Mouse (Mus musculus) intestine, embryonic 14.5 days (tissue): ENCODE measurements around the gene Serbp1. TPM values are rescaled to one million over a fixed set of nuclear protein-coding genes. Genes with fewer than 3 reads are reported as not detected.
A peak's percentile ranks its signal among the peaks of the same experiment; 100 is the strongest.

Experiments used
- ATAC-seq: fragments of 200-750 bp; cut with Nextera tagmentation; replicated peaks from 2 replicates; pipeline ENCODE4 v1.8.0; 2017; ENCODE audit warnings: low read depth, moderate number of reproducible peaks, moderate TSS enrichment, moderate library complexity; ENCODE audit not compliant: low FRiP score, low TSS enrichment
- DNase-seq: peaks from one replicate; pipeline ENCODE4 v3.0.0-alpha.2; 2018; ENCODE audit warnings: low spot score
- H3K27ac ChIP-seq: fragments of 300-500 bp; sonication (generic); 2 replicates; pipeline ENCODE4 v1.5.1; 2014; ENCODE audit warnings: low read depth, mild to moderate bottlenecking, control low read depth
- H3K27me3 ChIP-seq: fragments of 300-500 bp; sonication (generic); replicated peaks from 2 replicates; pipeline ENCODE4 v1.6.1; 2014; ENCODE audit warnings: low read length, control low read depth; ENCODE audit not compliant: control insufficient read depth, insufficient read depth
- H3K36me3 ChIP-seq: fragments of 300-500 bp; sonication (generic); 2 replicates; pipeline ENCODE4 v1.6.1; 2014; ENCODE audit warnings: low read length, control low read depth; ENCODE audit not compliant: control insufficient read depth, insufficient read depth
- H3K4me1 ChIP-seq: fragments of 300-500 bp; sonication (generic); replicated peaks from 2 replicates; pipeline ENCODE4 v1.6.1; 2014; ENCODE audit warnings: low read length, control low read depth, mixed read lengths; ENCODE audit not compliant: control insufficient read depth, insufficient read depth
- H3K4me2 ChIP-seq: fragments of 300-500 bp; sonication (generic); 2 replicates; pipeline ENCODE4 v1.6.1; 2014; ENCODE audit warnings: low read length
- H3K4me3 ChIP-seq: fragments of 300-500 bp; sonication (generic); 2 replicates; pipeline ENCODE4 v1.5.1; 2014; ENCODE audit warnings: low read depth, low read length, control low read depth, mixed read lengths
- H3K9ac ChIP-seq: fragments of 300-500 bp; sonication (generic); 2 replicates; pipeline ENCODE4 v1.6.1; 2014; ENCODE audit warnings: mild to moderate bottlenecking, low read length
- H3K9me3 ChIP-seq: fragments of 300-500 bp; sonication (generic); 2 replicates; pipeline ENCODE4 v1.6.1; 2016; ENCODE audit warnings: low read length, control low read depth; ENCODE audit not compliant: control insufficient read depth
- WGBS: fragments of 180-500 bp; shearing (Covaris S2); extraction: QIAGEN DNeasy Blood & Tissue Kit; methylation state at CpG from one replicate; pipeline ENCODE4 v1.1.7; 2014; 5-methylcytosine and 5-hydroxymethylcytosine counted together
- polyA plus RNA-seq: library from polyadenylated mRNA; unstranded; fragments of >200 nt; fragmentation: Nextera tagmentation; extraction: Ambion mirVana; gene quantifications from 2 replicates; pipeline ENCODE4 v1.2.1, GENCODE M21; 2014

Serbp1 gene
- polyA plus RNA-seq, 1 experiment from 2014 or later = 459 TPM

GRCm38 (mm10) chr6:67268983-67269382 lies 31.0 kb downstream of the Serbp1 start:
- Histone ChIP-seq H3K9ac (peak overlapping the region; percentile 100), H3K9me3 (no peaks in the 10 kb centered on the region), H3K4me1 (peaks cover 4% of the 10 kb centered on the region; the same call in 1 of the 2 replicates), H3K4me3 (peak overlapping the region; percentile 85), H3K36me3 (peaks cover 26% of the 10 kb centered on the region), H3K4me2 (peak overlapping the region; percentile 92), H3K27me3 (no peaks in the 10 kb centered on the region), H3K27ac (no peak overlapping the region)
- WGBS = 7% methylated on average over 1 of the region's 1 CpGs
- DNase-seq (no peak), ATAC-seq (no peak)

GRCm38 (mm10) chr6:67269459-67269858 lies 31.5 kb downstream of the Serbp1 start:
- DNase-seq = no peak
- Histone ChIP-seq H3K4me1 (peaks cover 4% of the 10 kb centered on the region; the same call in 1 of the 2 replicates), H3K27ac (no peak overlapping the region), H3K27me3 (no peaks in the 10 kb centered on the region), H3K9me3 (no peaks in the 10 kb centered on the region), H3K9ac (0 out of 2 replicates have a peak overlapping the region, but pooled peaks have one; percentile 10), H3K36me3 (peaks cover 31% of the 10 kb centered on the region), H3K4me3 (peak overlapping the region; percentile 85), H3K4me2 (peak overlapping the region; percentile 92)
- no peak for ATAC-seq
- WGBS = 36% methylated on average over 2 of the region's 2 CpGs

GRCm38 (mm10) chr6:67277944-67278343 lies 40.0 kb downstream of the Serbp1 start:
- no peak for ATAC-seq
- no peak overlapping the region for H3K9ac ChIP-seq
- H3K27ac ChIP-seq = no peak overlapping the region
- 85% methylated on average over 5 of the region's 5 CpGs for WGBS
- H3K4me2 ChIP-seq = no peak overlapping the region
- H3K27me3 ChIP-seq = no peaks in the 10 kb centered on the region
- no peak overlapping the region for H3K4me3 ChIP-seq
- H3K36me3 ChIP-seq = peaks cover 79% of the 10 kb centered on the region
- no peaks in the 10 kb centered on the region for H3K9me3 ChIP-seq
- DNase-seq = no peak
- H3K4me1 ChIP-seq = no peaks in the 10 kb centered on the region

- Histone ChIP-seq H3K9me3 (no peaks in the 10 kb centered on the region), H3K9ac (no peak overlapping the region), H3K4me2 (no peak overlapping the region), H3K4me1 (no peaks in the 10 kb centered on the region), H3K36me3 (peaks cover 79% of the 10 kb centered on the region), H3K27me3 (no peaks in the 10 kb centered on the region), H3K4me3 (no peak overlapping the region), H3K27ac (no peak overlapping the region)
- WGBS = 87% methylated on average over 9 of the region's 9 CpGs
- ATAC-seq = no peak
- no peak for DNase-seq
Measured at GRCm38 (mm10) chr6:67281614-67282197, 43.7 kb downstream of the Serbp1 start.

GRCm38 (mm10) chr6:67282897-67283296 lies 44.9 kb downstream of the Serbp1 start:
- no peak overlapping the region for H3K4me2 ChIP-seq
- H3K27me3 ChIP-seq = no peaks in the 10 kb centered on the region
- WGBS = 91% methylated on average over 1 of the region's 1 CpGs
- H3K9me3 ChIP-seq = no peaks in the 10 kb centered on the region
- no peaks in the 10 kb centered on the region for H3K4me1 ChIP-seq
- DNase-seq (no peak), ATAC-seq (no peak)
- H3K9ac ChIP-seq = no peak overlapping the region
- H3K27ac ChIP-seq = no peak overlapping the region
- H3K4me3 ChIP-seq = no peak overlapping the region
- H3K36me3 ChIP-seq = peaks cover 71% of the 10 kb centered on the region

GRCm38 (mm10) chr6:67292042-67292623 lies 54.2 kb downstream of the Serbp1 start:
- Histone ChIP-seq H3K9me3 (no peaks in the 10 kb centered on the region), H3K9ac (no peak overlapping the region), H3K27me3 (no peaks in the 10 kb centered on the region), H3K4me3 (no peak overlapping the region), H3K27ac (no peak overlapping the region), H3K4me2 (no peak overlapping the region), H3K36me3 (peaks cover 27% of the 10 kb centered on the region), H3K4me1 (no peaks in the 10 kb centered on the region)
- 84% methylated on average over 5 of the region's 5 CpGs for WGBS
- DNase-seq (no peak), ATAC-seq (0 out of 2 replicates have a peak, but pooled peaks have one; percentile 16)

- Histone ChIP-seq H3K4me1 (no peaks in the 10 kb centered on the region), H3K27ac (no peak overlapping the region), H3K36me3 (0 out of 2 replicates have a peak, but pooled peaks cover 4% of the 10 kb centered on the region), H3K4me3 (no peak overlapping the region), H3K9ac (no peak overlapping the region), H3K9me3 (no peaks in the 10 kb centered on the region), H3K27me3 (no peaks in the 10 kb centered on the region), H3K4me2 (no peak overlapping the region)
- DNase-seq = no peak
- 54% methylated on average over 5 of the region's 5 CpGs for WGBS
- ATAC-seq = no peak
Measured at GRCm38 (mm10) chr6:67296126-67296525, 58.1 kb downstream of the Serbp1 start.

GRCm38 (mm10) chr6:67298742-67299141 lies 60.8 kb downstream of the Serbp1 start:
- no peak overlapping the region for H3K4me3 ChIP-seq
- no peak overlapping the region for H3K4me2 ChIP-seq
- H3K27me3 ChIP-seq = no peaks in the 10 kb centered on the region
- no peaks in the 10 kb centered on the region for H3K36me3 ChIP-seq
- ATAC-seq (no peak), DNase-seq (no peak)
- WGBS = 87% methylated on average over 5 of the region's 5 CpGs
- H3K9ac ChIP-seq = no peak overlapping the region
- H3K4me1 ChIP-seq = no peaks in the 10 kb centered on the region; the same call in 1 of the 2 replicates
- H3K9me3 ChIP-seq = no peaks in the 10 kb centered on the region
- no peak overlapping the region for H3K27ac ChIP-seq

- DNase-seq = no peak
- Histone ChIP-seq H3K4me2 (no peak overlapping the region), H3K4me1 (no peaks in the 10 kb centered on the region; the same call in 1 of the 2 replicates), H3K27me3 (no peaks in the 10 kb centered on the region), H3K4me3 (no peak overlapping the region), H3K9me3 (no peaks in the 10 kb centered on the region), H3K9ac (no peak overlapping the region), H3K27ac (no peak overlapping the region), H3K36me3 (no peaks in the 10 kb centered on the region)
- WGBS = 46% methylated on average over 4 of the region's 4 CpGs
- ATAC-seq = peak; percentile 72
Measured at GRCm38 (mm10) chr6:67300300-67300699, 62.3 kb downstream of the Serbp1 start.
